Mouse (Mus musculus): ENCODE results near the gene Usp44. TPM values are rescaled to one million over a fixed set of nuclear protein-coding genes. Genes with fewer than 3 reads are reported as not detected.
A peak's percentile ranks its signal among the peaks of the same experiment; 100 is the strongest.

The Usp44 gene
- total and polyA plus RNA-seq, 3 experiments, result 2.9 to 28.2 (median 4.6) TPM

GRCm38 (mm10) chr10:93876772-93877171, 45.4 kb downstream of the Usp44 start:
- Histone ChIP-seq H3K79me2 (replicated peaks; ENCODE audit: control insufficient read depth, extremely low read depth, insufficient read depth, poor library complexity, severe bottlenecking) (peaks cover 55% of the 10 kb centered on the region), H3K4me3 (replicated peaks in 1 of 3; ENCODE audit: low read depth in 2 of 3, low read length in 2 of 3, poor library complexity in 1 of 3) (no peak overlapping the region), H3K4me1 (ENCODE audit: control insufficient read depth in 1 of 2, insufficient read depth in 2 of 2) (peaks cover 2 to 3% of the 10 kb centered on the region in 2 experiments; a peak in 2 of 4 replicates), H3K36me3 (replicated peaks in 1 of 2; ENCODE audit: control insufficient read depth in 1 of 2, insufficient read depth in 1 of 2, low read length in 1 of 2) (peaks cover 57 to 88% of the 10 kb centered on the region in 2 experiments), H3K27ac (ENCODE audit: insufficient read depth, low read depth) (no peak overlapping the region), H3K9ac (ENCODE audit: insufficient read depth, low read depth) (no peak overlapping the region), H3K4me2 (ENCODE audit: insufficient read depth, low read depth, poor library complexity, severe bottlenecking) (no peak overlapping the region), H3K9me3 (replicated peaks; ENCODE audit: low read length) (no peaks in the 10 kb centered on the region), H3K27me3 (replicated peaks) (no peaks in the 10 kb centered on the region)
- dilution Hi-C loops (cut with MboI; ENCODE audit: extremely low pct_ligation_motif_present, extremely low pct_unique_long_range_greater_than_20kb, low sequenced_read_pairs), result no loop called here
- in situ Hi-C loops (cut with MboI; ENCODE audit: low pct_ligation_motif_present, low pct_unique_long_range_greater_than_20kb, low sequenced_read_pairs), result no loop called here
- TF ChIP-seq POLR2AphosphoS2 (IDR thresholded peaks at IDR 0.05; ENCODE audit: low read depth, low read length) (no peak), ZNF384 (IDR thresholded peaks at IDR 0.05; ENCODE audit: low read depth, low read length) (no peak), PAX5 (IDR thresholded peaks at IDR 0.05; ENCODE audit: low read length) (no peak)
- no peak for DNase-seq (ENCODE audit: extremely low read depth)

- no peak overlapping the region for H3K27ac ChIP-seq (ENCODE audit: insufficient read depth, low read depth)
- no peaks in the 10 kb centered on the region for H3K9me3 ChIP-seq (replicated peaks; ENCODE audit: low read length)
- no peak for TF ChIP-seq HCFC1 (IDR thresholded peaks at IDR 0.05; ENCODE audit: low read depth, low read length)
- TF ChIP-seq MAFK (IDR thresholded peaks at IDR 0.05; ENCODE audit: insufficient replicate concordance, low read length), result peak; percentile 63; the same call in 1 of the 2 replicates
- peaks cover 7 to 18% of the 10 kb centered on the region in 2 experiments for H3K4me1 ChIP-seq (ENCODE audit: control insufficient read depth in 1 of 2, insufficient read depth in 2 of 2)
- H3K79me2 ChIP-seq (replicated peaks; ENCODE audit: control insufficient read depth, extremely low read depth, insufficient read depth, poor library complexity, severe bottlenecking), result peaks cover 67% of the 10 kb centered on the region
- dilution Hi-C loops (cut with MboI; ENCODE audit: extremely low pct_ligation_motif_present, extremely low pct_unique_long_range_greater_than_20kb, low sequenced_read_pairs) (no loop called here), in situ Hi-C loops (cut with MboI; ENCODE audit: low pct_ligation_motif_present, low pct_unique_long_range_greater_than_20kb, low sequenced_read_pairs) (no loop called here)
- no peak overlapping the region for H3K4me3 ChIP-seq (replicated peaks in 1 of 3; ENCODE audit: low read depth in 2 of 3, low read length in 2 of 3, poor library complexity in 1 of 3)
- no peak overlapping the region for H3K9ac ChIP-seq (ENCODE audit: insufficient read depth, low read depth)
- DNase-seq (ENCODE audit: extremely low read depth), result no peak
- H3K36me3 ChIP-seq (replicated peaks in 1 of 2; ENCODE audit: control insufficient read depth in 1 of 2, insufficient read depth in 1 of 2, low read length in 1 of 2), result peaks cover 48 to 86% of the 10 kb centered on the region in 2 experiments
- no peak overlapping the region for H3K4me2 ChIP-seq (ENCODE audit: insufficient read depth, low read depth, poor library complexity, severe bottlenecking)
- no peaks in the 10 kb centered on the region for H3K27me3 ChIP-seq (replicated peaks)
Observed at GRCm38 (mm10) chr10:93878732-93879131, 47.4 kb downstream of the Usp44 start.

GRCm38 (mm10) chr10:93881918-93882317, 50.6 kb downstream of the Usp44 start:
- peaks cover 48 to 89% of the 10 kb centered on the region in 2 experiments for H3K36me3 ChIP-seq (replicated peaks in 1 of 2; ENCODE audit: control insufficient read depth in 1 of 2, insufficient read depth in 1 of 2, low read length in 1 of 2)
- DNase-seq (ENCODE audit: extremely low read depth), result no peak
- H3K27me3 ChIP-seq (replicated peaks), result no peaks in the 10 kb centered on the region
- dilution Hi-C loops (cut with MboI; ENCODE audit: extremely low pct_ligation_motif_present, extremely low pct_unique_long_range_greater_than_20kb, low sequenced_read_pairs) (no loop called here), in situ Hi-C loops (cut with MboI; ENCODE audit: low pct_ligation_motif_present, low pct_unique_long_range_greater_than_20kb, low sequenced_read_pairs) (no loop called here)
- H3K4me1 ChIP-seq (ENCODE audit: control insufficient read depth in 1 of 2, insufficient read depth in 2 of 2), result peaks cover 12 to 47% of the 10 kb centered on the region in 2 experiments
- no peak overlapping the region for H3K27ac ChIP-seq (ENCODE audit: insufficient read depth, low read depth)
- no peak for TF ChIP-seq CTCF (conservative IDR thresholded peaks at IDR 0.05 in 1 of 2, IDR thresholded peaks at IDR 0.05 in 1 of 2; ENCODE audit: low read depth in 2 of 2, low read length in 2 of 2)
- no peak for TF ChIP-seq SMC3 (IDR thresholded peaks at IDR 0.05; ENCODE audit: low read depth, low read length)
- TF ChIP-seq MAX (IDR thresholded peaks at IDR 0.05; ENCODE audit: low read length), result no peak
- TF ChIP-seq ZNF384 (IDR thresholded peaks at IDR 0.05; ENCODE audit: low read depth, low read length), result no peak
- no peak for TF ChIP-seq RCOR1 (conservative IDR thresholded peaks at IDR 0.05; ENCODE audit: low read depth, low read length)
- TF ChIP-seq USF1 (IDR thresholded peaks at IDR 0.05; ENCODE audit: low read depth, low read length), result no peak
- TF ChIP-seq ELF1 (IDR thresholded peaks at IDR 0.05; ENCODE audit: low read depth, low read length), result no peak
- no peak for TF ChIP-seq ZMIZ1 (IDR thresholded peaks at IDR 0.05; ENCODE audit: low read depth, low read length)
- TF ChIP-seq TBP (conservative IDR thresholded peaks at IDR 0.05; ENCODE audit: low read depth, low read length), result no peak
- no peak for TF ChIP-seq SIN3A (IDR thresholded peaks at IDR 0.05; ENCODE audit: low read length)
- TF ChIP-seq ZKSCAN1 (IDR thresholded peaks at IDR 0.05; ENCODE audit: borderline replicate concordance, low read depth, low read length), result no peak
- no peak for TF ChIP-seq NRF1 (IDR thresholded peaks at IDR 0.05; ENCODE audit: low read depth, low read length)
- no peak for TF ChIP-seq USF2 (conservative IDR thresholded peaks at IDR 0.05; ENCODE audit: low read depth, low read length)
- no peak for TF ChIP-seq IRF4 (IDR thresholded peaks at IDR 0.05; ENCODE audit: low read depth, low read length)
- TF ChIP-seq MXI1 (IDR thresholded peaks at IDR 0.05; ENCODE audit: low read depth, low read length), result no peak
- TF ChIP-seq MYC (IDR thresholded peaks at IDR 0.05; ENCODE audit: low read depth, low read length), result no peak
- H3K9me3 ChIP-seq (replicated peaks; ENCODE audit: low read length), result no peaks in the 10 kb centered on the region
- H3K9ac ChIP-seq (ENCODE audit: insufficient read depth, low read depth), result no peak overlapping the region
- H3K79me2 ChIP-seq (replicated peaks; ENCODE audit: control insufficient read depth, extremely low read depth, insufficient read depth, poor library complexity, severe bottlenecking), result peaks cover 79% of the 10 kb centered on the region
- H3K4me2 ChIP-seq (ENCODE audit: insufficient read depth, low read depth, poor library complexity, severe bottlenecking), result no peak overlapping the region
- H3K4me3 ChIP-seq (replicated peaks in 1 of 3; ENCODE audit: low read depth in 2 of 3, low read length in 2 of 3, poor library complexity in 1 of 3), result no peak overlapping the region

Measured in CH12.LX (cell line).